Mouse (Mus musculus): Measurements from ENCODE around the gene Pot1a.

Pot1a gene

DNA sequence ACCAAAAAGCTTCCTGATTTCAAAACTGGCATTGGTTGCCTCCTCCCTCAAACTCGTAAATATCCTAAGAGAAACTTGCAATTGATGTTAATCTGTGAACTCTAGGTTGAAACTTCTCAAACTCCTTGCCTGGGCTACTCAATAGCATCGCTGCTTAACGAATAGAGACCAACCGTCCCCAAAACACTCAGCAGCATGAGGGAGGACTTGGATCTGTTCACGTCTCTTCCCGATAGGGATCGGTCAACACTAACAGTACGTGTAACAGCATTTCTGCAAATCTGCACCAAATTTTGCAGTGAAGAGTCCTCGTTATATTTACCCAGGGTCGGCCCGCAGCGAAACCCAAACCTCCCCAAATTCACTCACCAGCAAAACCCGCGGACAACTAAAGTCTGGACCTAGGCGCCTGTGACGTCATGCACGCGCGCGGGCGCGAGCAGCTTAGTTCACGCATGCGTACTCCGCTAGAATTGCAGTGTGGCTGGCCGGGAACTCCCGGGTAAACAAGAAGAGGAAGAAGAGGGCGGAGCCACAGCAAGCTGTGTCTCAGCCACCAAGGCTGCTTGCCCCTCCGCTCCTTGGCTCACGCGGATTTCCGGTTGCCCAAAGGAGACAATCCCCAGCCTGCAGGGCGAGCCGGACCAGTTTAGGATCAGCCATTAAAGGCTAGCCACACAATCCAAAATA lies at the start of gene Pot1a:
Gene Pot1a (minus strand): TSS at position 441 of the 690 bp plus-strand sequence.
- DNase-seq = peak; percentile 97

DNA sequence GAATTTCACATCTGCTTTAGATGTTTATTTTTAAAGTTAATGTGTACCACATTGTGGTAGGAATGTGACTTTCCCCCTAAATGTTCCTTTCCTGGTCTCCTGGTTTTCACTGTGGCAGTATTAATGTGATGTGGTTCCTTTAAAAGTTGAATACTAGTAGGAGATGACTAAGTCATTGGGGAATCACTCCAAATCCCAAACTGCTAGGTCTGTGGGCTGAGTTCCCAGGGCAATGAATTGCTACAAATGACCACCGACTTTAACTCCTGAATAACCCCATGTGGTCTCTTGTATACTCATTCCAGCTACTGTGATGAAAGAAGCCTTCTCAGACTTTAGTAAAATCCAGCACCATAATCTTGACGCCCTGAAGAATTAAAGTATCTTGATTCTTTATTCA lies 27.2 kb upstream of the Pot1a start:
- DNase-seq = no peak

DNA sequence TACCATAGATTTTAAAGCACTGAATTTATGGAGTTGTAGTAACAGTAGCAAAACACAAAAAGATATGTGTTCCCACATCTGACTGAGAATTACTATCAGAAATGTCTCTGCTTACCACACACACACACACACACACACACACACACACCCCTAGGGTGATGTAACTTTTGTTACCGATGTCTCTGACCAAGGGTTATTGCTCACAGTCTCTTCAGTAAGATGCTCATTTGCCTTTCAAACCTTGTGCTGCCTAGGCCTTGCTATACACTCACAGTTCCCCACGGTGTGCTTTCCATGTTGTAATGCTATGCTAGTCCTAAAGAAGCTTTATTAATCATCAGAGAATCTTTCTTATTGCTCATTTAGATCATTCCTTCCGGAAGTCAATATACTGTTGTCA lies 3.0 kb downstream of the Pot1a start:
- DNase-seq = no peak

DNA sequence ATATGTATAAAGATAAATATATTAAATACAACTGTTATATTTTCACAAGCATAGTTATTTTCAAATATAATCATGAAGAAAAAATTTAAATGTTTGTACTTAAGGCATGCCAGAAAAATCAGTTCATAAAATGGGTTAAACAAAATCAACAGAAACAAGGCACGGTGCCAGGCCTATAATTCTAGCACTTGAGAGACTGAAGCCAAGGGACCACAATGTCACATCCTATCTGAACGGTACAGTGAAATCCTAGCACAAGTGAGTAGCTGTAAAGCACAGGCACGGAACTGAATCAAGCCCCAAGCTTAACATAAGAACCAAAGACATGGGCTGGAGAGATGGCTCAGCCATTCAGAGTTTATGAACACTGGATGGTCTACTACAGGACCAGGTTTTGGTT lies 6.8 kb downstream of the Pot1a start:
- DNase-seq = no peak

DNA sequence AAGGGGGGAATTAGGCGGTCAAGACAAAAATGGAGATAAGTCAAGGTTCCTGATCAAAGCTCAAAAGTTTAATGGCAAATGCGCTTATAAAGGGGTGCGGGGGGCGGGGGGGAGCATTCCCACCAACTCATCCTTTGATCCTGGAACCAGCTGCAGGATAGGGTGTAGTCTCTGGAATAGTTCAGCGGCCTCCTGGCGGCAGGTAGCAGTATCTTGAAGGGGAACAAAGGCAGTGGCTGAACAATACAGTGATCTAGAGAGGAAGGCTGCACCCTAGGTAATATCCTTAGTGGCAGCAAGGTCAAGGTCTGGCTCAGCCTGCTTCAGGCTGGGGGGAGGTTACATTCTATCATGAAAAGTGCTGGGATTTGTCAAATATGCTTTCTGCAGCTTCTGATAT lies 7.8 kb downstream of the Pot1a start:
- no peak for DNase-seq

GRCm38 (mm10) chr6:25768238-25768637 lies 40.8 kb downstream of the Pot1a start:
- peak; percentile 12 for DNase-seq

DNA sequence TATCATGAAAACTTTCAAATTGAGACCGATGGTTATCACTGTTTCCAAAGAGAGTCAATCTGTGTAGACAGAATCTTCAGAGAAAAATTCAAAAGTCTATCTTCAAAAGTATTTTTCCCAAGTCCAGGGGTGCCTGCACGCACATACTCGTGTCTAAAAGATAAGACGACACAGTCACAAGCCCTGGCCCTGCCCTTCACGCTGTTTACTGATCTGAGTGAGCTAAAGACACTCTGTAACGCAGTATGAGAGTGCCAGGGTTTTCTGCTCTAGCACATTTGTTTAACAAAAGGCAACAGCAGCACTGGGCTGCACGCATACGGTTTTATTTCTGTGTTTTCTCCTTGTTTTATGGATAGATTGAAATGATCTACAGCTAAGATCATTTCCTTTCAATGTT lies 41.5 kb downstream of the Pot1a start:
- no peak for DNase-seq

GRCm38 (mm10) chr6:25767073-25767472 lies 42.0 kb downstream of the Pot1a start:
- no peak for DNase-seq

- no peak for DNase-seq
These were observed 42.8 kb downstream of the Pot1a start for GRCm38 (mm10) chr6:25766283-25766682.

- peak; percentile 8 for DNase-seq
These were observed 56.4 kb downstream of the Pot1a start for GRCm38 (mm10) chr6:25752651-25753050.

DNA sequence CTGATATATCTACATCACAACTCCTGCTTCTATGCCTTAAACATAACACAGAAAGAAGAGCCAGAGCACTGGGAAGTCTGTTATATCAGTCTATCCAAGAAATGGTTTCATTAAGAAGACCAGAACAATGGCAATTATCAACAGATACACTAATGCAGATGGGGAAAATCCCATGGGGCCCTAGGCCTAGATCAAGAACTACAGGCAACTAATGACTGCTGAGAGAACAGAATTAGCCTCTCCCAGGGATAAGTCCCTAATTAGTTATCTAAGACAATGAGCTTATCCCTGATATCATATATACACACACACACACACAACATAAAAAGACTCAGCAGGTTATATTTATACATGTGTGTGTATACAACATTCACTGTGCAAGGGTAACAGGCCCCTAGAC lies 72.5 kb downstream of the Pot1a start:
- no peak for DNase-seq

DNA sequence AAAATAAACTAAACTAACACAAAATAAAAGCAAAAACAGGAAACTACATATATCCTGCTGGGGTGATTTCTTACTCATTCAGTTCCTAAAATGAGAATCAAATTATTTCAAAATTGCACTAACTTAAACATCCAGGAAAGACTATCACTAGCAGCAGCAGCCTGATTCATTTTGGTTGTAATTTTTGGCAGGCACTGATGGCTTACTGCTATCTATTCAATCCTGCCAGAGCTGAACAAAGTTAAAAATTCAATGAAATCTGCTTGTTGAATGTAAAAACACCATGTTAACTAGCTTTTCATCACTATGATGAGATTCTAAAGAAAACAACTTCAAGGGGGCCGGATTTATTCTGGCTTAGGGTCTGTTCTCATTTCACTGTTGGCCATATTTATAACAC lies 82.5 kb downstream of the Pot1a start:
- DNase-seq = no peak

- no peak for DNase-seq
These were observed 98.4 kb downstream of the Pot1a start for GRCm38 (mm10) chr6:25710601-25711000.

GRCm38 (mm10) chr6:25709250-25709895 lies 99.7 kb downstream of the Pot1a start:
- DNase-seq = peak; percentile 38

DNA sequence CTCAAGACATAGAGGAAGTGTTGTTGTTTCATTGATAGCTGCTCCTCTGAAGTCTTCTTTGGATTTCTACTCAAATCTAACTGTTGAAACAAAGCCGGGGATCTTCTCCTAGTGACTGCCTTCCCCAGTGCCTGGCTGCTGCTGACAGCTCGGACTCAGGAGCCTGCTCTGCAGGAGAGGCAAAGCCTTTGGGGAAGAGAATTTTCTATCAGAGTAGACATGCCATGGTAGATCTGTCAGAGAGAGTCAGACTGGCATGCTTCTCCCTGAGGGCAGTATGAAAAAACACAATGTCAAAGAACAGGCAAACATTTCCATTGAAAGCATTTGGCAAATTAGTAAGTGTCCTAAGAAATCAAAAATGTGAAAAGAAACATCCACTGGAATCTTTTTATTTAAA lies 109.1 kb downstream of the Pot1a start:
- DNase-seq = no peak

All from kidney, adult 9 months (tissue).